Mouse (Mus musculus) midbrain, embryonic 14.5 days (tissue): ENCODE measurements at regions not wholly inside any gene's neighbourhood (a gene's known extent, or its start where the extent isn't known, plus 50 kb on each side); places are given as distances from the start of the nearest gene placed in this dataset.

Experiments
- ATAC-seq: fragments of 200-750 bp; cut with Nextera tagmentation; 2 replicates; pipeline ENCODE4 v1.8.0; 2017; ENCODE audit warnings: moderate number of reproducible peaks, moderate library complexity; ENCODE audit not compliant: low FRiP score, low TSS enrichment
- DNase-seq: peaks from one replicate; pipeline ENCODE4 v3.0.0-alpha.2; 2015
- H3K27ac ChIP-seq: fragments of 300-500 bp; sonication (generic); replicated peaks from 2 replicates; pipeline ENCODE4 v1.5.1; 2014; ENCODE audit warnings: mild to moderate bottlenecking, low read depth, low read length, moderate library complexity
- H3K27me3 ChIP-seq: fragments of 300-500 bp; sonication (generic); 2 replicates; pipeline ENCODE4 v1.6.1; 2014; ENCODE audit warnings: low read length, control low read depth, mixed read lengths; ENCODE audit not compliant: control insufficient read depth, insufficient read depth
- H3K36me3 ChIP-seq: fragments of 300-500 bp; sonication (generic); 2 replicates; pipeline ENCODE4 v1.6.1; 2014; ENCODE audit warnings: low read length, control low read depth; ENCODE audit not compliant: control insufficient read depth, insufficient read depth
- H3K4me1 ChIP-seq: fragments of 300-500 bp; sonication (generic); 2 replicates; pipeline ENCODE4 v1.6.1; 2014; ENCODE audit warnings: mild to moderate bottlenecking, antibody characterized with exemption, low read length, control low read depth; ENCODE audit not compliant: control insufficient read depth, insufficient read depth
- H3K4me2 ChIP-seq: fragments of 300-500 bp; sonication (generic); 2 replicates; pipeline ENCODE4 v1.6.1; 2014; ENCODE audit warnings: mild to moderate bottlenecking, low read length, moderate library complexity
- H3K4me3 ChIP-seq: fragments of 300-500 bp; sonication (generic); replicated peaks from 2 replicates; pipeline ENCODE4 v1.5.1; 2014; ENCODE audit warnings: low read depth, low read length
- H3K9ac ChIP-seq: fragments of 300-500 bp; sonication (generic); replicated peaks from 2 replicates; pipeline ENCODE4 v1.6.1; 2014; ENCODE audit warnings: mild to moderate bottlenecking, low read length, moderate library complexity
- H3K9me3 ChIP-seq: fragments of 300-500 bp; sonication (generic); 2 replicates; pipeline ENCODE4 v1.6.1; 2016; ENCODE audit warnings: low read length, control low read depth, mixed read lengths; ENCODE audit not compliant: control insufficient read depth
- WGBS: fragments of 180-500 bp; shearing (Covaris S2); extraction: QIAGEN DNeasy Blood & Tissue Kit; methylation state at CpG from one replicate; pipeline ENCODE4 v1.1.7; 2014; 5-methylcytosine and 5-hydroxymethylcytosine counted together

GRCm38 (mm10) chr16:92969036-92969435 is 143.1 kb upstream of the Runx1 start:
- Histone ChIP-seq H3K9me3 (no peaks in the 10 kb centered on the region), H3K4me1 (no peaks in the 10 kb centered on the region), H3K9ac (no peak overlapping the region), H3K4me3 (no peak overlapping the region), H3K27ac (no peak overlapping the region), H3K36me3 (no peaks in the 10 kb centered on the region), H3K4me2 (no peak overlapping the region), H3K27me3 (no peaks in the 10 kb centered on the region)
- ATAC-seq (no peak), DNase-seq (no peak)
- WGBS: 86% methylated on average over 5 of the region's 5 CpGs

- no peak overlapping the region for H3K4me3 ChIP-seq
- H3K27me3 ChIP-seq: no peaks in the 10 kb centered on the region
- no peaks in the 10 kb centered on the region for H3K4me1 ChIP-seq
- WGBS: 91% methylated on average over 10 of the region's 10 CpGs
- no peak overlapping the region for H3K27ac ChIP-seq
- no peak overlapping the region for H3K4me2 ChIP-seq
- DNase-seq (no peak), ATAC-seq (no peak)
- no peaks in the 10 kb centered on the region for H3K36me3 ChIP-seq
- no peak overlapping the region for H3K9ac ChIP-seq
- H3K9me3 ChIP-seq: no peaks in the 10 kb centered on the region
Observed at GRCm38 (mm10) chr16:92966069-92966866, 140.3 kb upstream of the Runx1 start.

GRCm38 (mm10) chr16:92965651-92966050 is 139.7 kb upstream of the Runx1 start:
- Histone ChIP-seq H3K36me3 (no peaks in the 10 kb centered on the region), H3K4me2 (no peak overlapping the region), H3K9me3 (no peaks in the 10 kb centered on the region), H3K4me3 (no peak overlapping the region), H3K27me3 (no peaks in the 10 kb centered on the region), H3K27ac (no peak overlapping the region), H3K4me1 (no peaks in the 10 kb centered on the region), H3K9ac (no peak overlapping the region)
- 87% methylated on average over 3 of the region's 3 CpGs for WGBS
- ATAC-seq (no peak), DNase-seq (no peak)

- H3K27me3 ChIP-seq: no peaks in the 10 kb centered on the region
- WGBS: 97% methylated on average over 4 of the region's 4 CpGs
- ATAC-seq: no peak
Observed at GRCm38 (mm10) chr16:92963582-92963981, 137.6 kb upstream of the Runx1 start.

GRCm38 (mm10) chr16:92961361-92961760 is 135.4 kb upstream of the Runx1 start:
- no peak for ATAC-seq
- WGBS: 44% methylated on average over 3 of the region's 3 CpGs
- Histone ChIP-seq H3K4me1 (no peaks in the 10 kb centered on the region), H3K27me3 (no peaks in the 10 kb centered on the region), H3K9ac (no peak overlapping the region), H3K27ac (no peak overlapping the region), H3K4me3 (no peak overlapping the region), H3K36me3 (no peaks in the 10 kb centered on the region), H3K4me2 (no peak overlapping the region), H3K9me3 (no peaks in the 10 kb centered on the region)
- DNase-seq: no peak

More at GRCm38 (mm10) chr16:92963582-92963981, 137.6 kb upstream of the Runx1 start:
- H3K9ac ChIP-seq: no peak overlapping the region
- no peaks in the 10 kb centered on the region for H3K4me1 ChIP-seq
- no peak overlapping the region for H3K4me2 ChIP-seq
- no peak for DNase-seq
- no peaks in the 10 kb centered on the region for H3K9me3 ChIP-seq
- no peaks in the 10 kb centered on the region for H3K36me3 ChIP-seq
- H3K4me3 ChIP-seq: no peak overlapping the region
- H3K27ac ChIP-seq: no peak overlapping the region

- H3K4me1 ChIP-seq: no peaks in the 10 kb centered on the region
- no peaks in the 10 kb centered on the region for H3K27me3 ChIP-seq
- no peak for DNase-seq
- no peak overlapping the region for H3K4me2 ChIP-seq
- no peaks in the 10 kb centered on the region for H3K36me3 ChIP-seq
- no peak for ATAC-seq
- H3K9me3 ChIP-seq: no peaks in the 10 kb centered on the region
- no peak overlapping the region for H3K4me3 ChIP-seq
- WGBS: 90% methylated on average over 7 of the region's 7 CpGs
- no peak overlapping the region for H3K27ac ChIP-seq
- H3K9ac ChIP-seq: no peak overlapping the region
Observed at GRCm38 (mm10) chr16:92960740-92961139, 134.8 kb upstream of the Runx1 start.

- Histone ChIP-seq H3K9me3 (no peaks in the 10 kb centered on the region), H3K4me1 (no peaks in the 10 kb centered on the region), H3K27me3 (no peaks in the 10 kb centered on the region), H3K4me3 (no peak overlapping the region), H3K4me2 (no peak overlapping the region), H3K36me3 (no peaks in the 10 kb centered on the region), H3K27ac (no peak overlapping the region), H3K9ac (no peak overlapping the region)
- WGBS: 88% methylated on average over 8 of the region's 8 CpGs
- no peak for ATAC-seq
- DNase-seq: no peak
Observed at GRCm38 (mm10) chr16:92958967-92959366, 133.0 kb upstream of the Runx1 start.

- no peaks in the 10 kb centered on the region for H3K27me3 ChIP-seq
- no peak overlapping the region for H3K4me2 ChIP-seq
- no peaks in the 10 kb centered on the region for H3K36me3 ChIP-seq
- ATAC-seq (no peak), DNase-seq (no peak)
- no peak overlapping the region for H3K4me3 ChIP-seq
- H3K9ac ChIP-seq: no peak overlapping the region
- no peak overlapping the region for H3K27ac ChIP-seq
- 80% methylated on average over 6 of the region's 6 CpGs for WGBS
- no peaks in the 10 kb centered on the region for H3K4me1 ChIP-seq
- H3K9me3 ChIP-seq: no peaks in the 10 kb centered on the region
Observed at GRCm38 (mm10) chr16:92958146-92958545, 132.2 kb upstream of the Runx1 start.

- DNase-seq: no peak
- WGBS: 69% methylated on average over 5 of the region's 5 CpGs
Observed at GRCm38 (mm10) chr16:92955508-92955907, 129.6 kb upstream of the Runx1 start.

More at GRCm38 (mm10) chr16:92955508-92955907, 129.6 kb upstream of the Runx1 start:
- Histone ChIP-seq H3K27ac (no peak overlapping the region), H3K27me3 (no peaks in the 10 kb centered on the region), H3K9ac (no peak overlapping the region), H3K9me3 (no peaks in the 10 kb centered on the region), H3K4me1 (no peaks in the 10 kb centered on the region), H3K36me3 (no peaks in the 10 kb centered on the region), H3K4me3 (no peak overlapping the region), H3K4me2 (no peak overlapping the region)
- no peak for ATAC-seq
